Mouse (Mus musculus) T-helper 2 cell (primary cell): ENCODE measurements around the gene Hmcn2.

Experiments used
- in situ Hi-C: fragments of 300-600 bp; cut with MboI, MseI; formaldehyde crosslinking; loops from one replicate; pipeline ENCODE4 v1.15.1; 2025; ENCODE audit warnings: high pct_unique_total_duplicates

Hmcn2 gene

GRCm38 (mm10) chr2:31476107-31476820 lies 162.0 kb downstream of the Hmcn2 start:
- in situ Hi-C loops, result no loop called here

GRCm38 (mm10) chr2:31477234-31478161 lies 163.3 kb downstream of the Hmcn2 start:
- in situ Hi-C loops, result no loop called here

- in situ Hi-C loops, result loop anchor here (5.0 kb wide), 1 partner anchor 169 kb away; no protein-coding TSS in a partner anchor
Measured at GRCm38 (mm10) chr2:31482914-31483575, 168.8 kb downstream of the Hmcn2 start.

GRCm38 (mm10) chr2:31484187-31484586 lies 170.0 kb downstream of the Hmcn2 start:
- in situ Hi-C loops, result loop anchor here (5.0 kb wide), 1 partner anchor 168 kb away; no protein-coding TSS in a partner anchor

GRCm38 (mm10) chr2:31489166-31489565 lies 175.0 kb downstream of the Hmcn2 start:
- in situ Hi-C loops, result no loop called here

- in situ Hi-C loops, result no loop called here
Measured at GRCm38 (mm10) chr2:31490556-31490955, 176.3 kb downstream of the Hmcn2 start.

- in situ Hi-C loops, result no loop called here
Measured at GRCm38 (mm10) chr2:31492308-31492707, 178.1 kb downstream of the Hmcn2 start.

- in situ Hi-C loops, result no loop called here
Measured at GRCm38 (mm10) chr2:31493243-31493642, 179.0 kb downstream of the Hmcn2 start.

- in situ Hi-C loops, result no loop called here
Measured at GRCm38 (mm10) chr2:31494315-31494714, 180.1 kb downstream of the Hmcn2 start.

- in situ Hi-C loops, result no loop called here
Measured at GRCm38 (mm10) chr2:31495046-31495476, 180.8 kb downstream of the Hmcn2 start.

- in situ Hi-C loops, result no loop called here
Measured at GRCm38 (mm10) chr2:31496141-31496540, 181.9 kb downstream of the Hmcn2 start.

GRCm38 (mm10) chr2:31497113-31497512 lies 182.9 kb downstream of the Hmcn2 start:
- in situ Hi-C loops, result no loop called here

GRCm38 (mm10) chr2:31497635-31498034 lies 183.4 kb downstream of the Hmcn2 start:
- in situ Hi-C loops, result no loop called here

GRCm38 (mm10) chr2:31499327-31500291 lies 185.4 kb downstream of the Hmcn2 start:
- in situ Hi-C loops, result no loop called here

GRCm38 (mm10) chr2:31500292-31501204 lies 186.3 kb downstream of the Hmcn2 start:
- in situ Hi-C loops, result no loop called here

GRCm38 (mm10) chr2:31501448-31502130 lies 187.4 kb downstream of the Hmcn2 start:
- in situ Hi-C loops, result no loop called here

- in situ Hi-C loops, result no loop called here
Measured at GRCm38 (mm10) chr2:31502616-31503522, 188.7 kb downstream of the Hmcn2 start.

GRCm38 (mm10) chr2:31505472-31505871 lies 191.3 kb downstream of the Hmcn2 start:
- in situ Hi-C loops, result no loop called here
